Mouse (Mus musculus) heart, adult 11 months (tissue): ENCODE results near the gene Kif6.

Experiments
- DNase-seq: peaks from one replicate; pipeline ENCODE4 v3.0.0; 2022

Gene Kif6

GRCm38 (mm10) chr17:49739896-49740679, 125.2 kb downstream of the Kif6 start:
- peak; percentile 95 for DNase-seq

- DNase-seq, result peak; percentile 91
These were observed 126.2 kb downstream of the Kif6 start for GRCm38 (mm10) chr17:49741172-49741571.

GRCm38 (mm10) chr17:49741927-49742326, 127.0 kb downstream of the Kif6 start:
- DNase-seq, result no peak

GRCm38 (mm10) chr17:49743580-49744463, 128.9 kb downstream of the Kif6 start:
- DNase-seq, result no peak

GRCm38 (mm10) chr17:49750889-49751324, 136.0 kb downstream of the Kif6 start:
- DNase-seq, result peak; percentile 91

GRCm38 (mm10) chr17:49753874-49754273, 138.9 kb downstream of the Kif6 start:
- DNase-seq, result peak; percentile 71

GRCm38 (mm10) chr17:49756862-49757261, 141.9 kb downstream of the Kif6 start:
- peak; percentile 92 for DNase-seq

GRCm38 (mm10) chr17:49759047-49759446, 144.1 kb downstream of the Kif6 start:
- no peak for DNase-seq

- DNase-seq, result no peak
These were observed 146.3 kb downstream of the Kif6 start for GRCm38 (mm10) chr17:49761260-49761659.

- DNase-seq, result no peak
These were observed 146.9 kb downstream of the Kif6 start for GRCm38 (mm10) chr17:49761838-49762237.

GRCm38 (mm10) chr17:49764963-49765362, 150.0 kb downstream of the Kif6 start:
- DNase-seq, result no peak

- no peak for DNase-seq
These were observed 152.9 kb downstream of the Kif6 start for GRCm38 (mm10) chr17:49767717-49768370.

GRCm38 (mm10) chr17:49771703-49772315, 156.9 kb downstream of the Kif6 start:
- DNase-seq, result no peak

GRCm38 (mm10) chr17:49777115-49777839, 162.3 kb downstream of the Kif6 start:
- no peak for DNase-seq

- peak; percentile 79 for DNase-seq
These were observed 164.1 kb downstream of the Kif6 start for GRCm38 (mm10) chr17:49779066-49779465.

- peak; percentile 85 for DNase-seq
These were observed 164.6 kb downstream of the Kif6 start for GRCm38 (mm10) chr17:49779576-49779975.

GRCm38 (mm10) chr17:49785851-49786250, 170.9 kb downstream of the Kif6 start:
- peak; percentile 72 for DNase-seq

- peak; percentile 55 for DNase-seq
These were observed 172.4 kb downstream of the Kif6 start for GRCm38 (mm10) chr17:49787351-49787750.

GRCm38 (mm10) chr17:49788187-49788974, 173.4 kb downstream of the Kif6 start:
- DNase-seq, result peak; percentile 61

- DNase-seq, result peak; percentile 67
These were observed 176.6 kb downstream of the Kif6 start for GRCm38 (mm10) chr17:49791546-49791945.

GRCm38 (mm10) chr17:49792217-49792743, 177.3 kb downstream of the Kif6 start:
- DNase-seq, result peak; percentile 77
